Mouse (Mus musculus): ENCODE measurements around the gene Arhgef15. TPM values are rescaled to one million over a fixed set of nuclear protein-coding genes. Genes with fewer than 3 reads are reported as not detected.

Arhgef15 gene
- total RNA-seq, 2 experiments from 2014 or later, result 20.4 to 24.0 TPM

DNA sequence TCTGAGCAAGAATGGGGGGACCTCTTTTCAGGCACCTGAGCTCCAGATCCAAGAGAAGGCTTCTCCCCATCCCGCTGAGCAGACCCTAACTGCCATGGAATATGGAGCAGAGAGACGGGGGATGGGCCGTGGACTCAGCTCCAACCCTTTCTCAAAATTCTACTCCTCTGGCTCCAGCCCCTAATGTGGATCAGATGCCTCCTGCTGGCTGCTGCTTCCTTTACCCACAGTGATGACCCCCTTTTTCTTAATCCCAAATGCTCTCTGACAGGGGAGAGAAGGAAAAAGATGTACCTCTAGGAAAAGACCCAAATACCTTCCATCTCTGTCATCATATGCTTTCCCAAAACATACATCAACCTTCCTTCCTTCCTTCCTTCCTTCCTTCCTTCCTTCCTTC lies 30.3 kb downstream of the Arhgef15 start, which contains the start of gene Odf4:
Gene Odf4, minus strand, starts transcription at position 101 of the 400 bp plus-strand sequence.
- no peak for DNase-seq (ENCODE audit: low spot score in 2 of 2)

DNA sequence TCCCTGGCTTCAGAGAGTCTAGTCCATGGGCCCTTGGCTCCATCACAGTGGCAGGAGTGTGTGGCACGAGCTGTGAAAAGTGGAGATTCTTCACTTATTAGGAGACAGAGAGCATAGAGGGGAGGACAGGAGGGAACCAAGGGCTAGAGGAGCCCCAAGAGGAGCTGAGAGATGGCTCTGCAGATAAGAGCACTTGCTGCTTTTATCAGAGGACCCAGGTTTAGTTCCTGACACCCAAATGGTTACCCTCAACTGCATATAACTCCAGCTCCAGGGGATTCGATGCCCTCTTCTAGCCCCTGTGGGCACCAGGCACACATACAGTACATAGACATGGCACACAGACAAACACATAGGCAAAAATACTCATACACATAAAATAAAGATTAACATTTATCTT lies 32.5 kb downstream of the Arhgef15 start:
- no peak for DNase-seq (ENCODE audit: low spot score in 2 of 2)

GRCm38 (mm10) chr11:68923191-68923590 lies 34.1 kb downstream of the Arhgef15 start:
- no peak for DNase-seq (ENCODE audit: low spot score in 2 of 2)

DNA sequence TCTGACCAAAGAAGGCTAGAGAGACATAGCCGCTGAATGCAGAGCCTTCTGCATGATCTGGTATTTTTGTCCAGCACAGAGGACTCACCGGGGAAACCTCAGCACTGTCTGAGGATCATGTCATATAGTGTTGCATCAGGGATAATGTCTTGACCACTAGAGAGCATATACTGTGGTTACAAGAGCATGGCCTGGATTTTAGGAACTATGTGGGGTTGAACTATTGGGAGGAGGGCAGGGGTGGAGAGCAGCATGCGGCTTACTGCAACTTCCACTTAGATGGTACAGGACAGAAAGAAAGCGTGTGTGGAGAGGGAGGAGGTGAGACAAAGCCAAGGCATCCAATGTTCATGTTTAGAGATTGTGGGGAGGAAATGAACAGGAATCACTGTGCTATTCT lies 42.7 kb downstream of the Arhgef15 start:
- no peak for DNase-seq (ENCODE audit: low spot score in 2 of 2)

GRCm38 (mm10) chr11:68911531-68912177 lies 45.6 kb downstream of the Arhgef15 start:
- DNase-seq (ENCODE audit: low spot score in 2 of 2), result no peak

GRCm38 (mm10) chr11:68908846-68909503 lies 48.3 kb downstream of the Arhgef15 start:
- DNase-seq (ENCODE audit: low spot score in 2 of 2), result no peak

DNA sequence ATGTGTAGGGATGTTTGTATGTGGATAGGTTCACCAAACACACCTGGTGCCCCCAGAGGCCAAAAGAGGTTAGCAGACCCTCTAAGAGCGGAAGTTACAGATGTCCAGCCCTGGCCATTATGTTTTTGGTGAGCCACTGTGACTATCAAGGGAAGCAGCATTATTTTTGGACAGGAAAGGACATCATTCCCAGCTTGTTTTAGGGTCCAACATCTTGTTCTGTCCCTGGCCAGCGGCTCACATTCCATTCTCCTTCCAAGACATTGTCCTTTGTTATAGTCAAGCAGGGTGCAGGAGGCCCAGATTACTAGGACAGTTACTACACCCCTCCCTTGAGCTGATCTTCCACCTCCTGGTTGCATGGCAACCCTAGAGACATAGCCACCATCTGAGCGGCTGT lies 50.0 kb downstream of the Arhgef15 start:
- DNase-seq (ENCODE audit: low spot score in 2 of 2), result no peak

GRCm38 (mm10) chr11:68906461-68906790 lies 50.9 kb downstream of the Arhgef15 start:
- no peak for DNase-seq (ENCODE audit: low spot score in 2 of 2)

DNA sequence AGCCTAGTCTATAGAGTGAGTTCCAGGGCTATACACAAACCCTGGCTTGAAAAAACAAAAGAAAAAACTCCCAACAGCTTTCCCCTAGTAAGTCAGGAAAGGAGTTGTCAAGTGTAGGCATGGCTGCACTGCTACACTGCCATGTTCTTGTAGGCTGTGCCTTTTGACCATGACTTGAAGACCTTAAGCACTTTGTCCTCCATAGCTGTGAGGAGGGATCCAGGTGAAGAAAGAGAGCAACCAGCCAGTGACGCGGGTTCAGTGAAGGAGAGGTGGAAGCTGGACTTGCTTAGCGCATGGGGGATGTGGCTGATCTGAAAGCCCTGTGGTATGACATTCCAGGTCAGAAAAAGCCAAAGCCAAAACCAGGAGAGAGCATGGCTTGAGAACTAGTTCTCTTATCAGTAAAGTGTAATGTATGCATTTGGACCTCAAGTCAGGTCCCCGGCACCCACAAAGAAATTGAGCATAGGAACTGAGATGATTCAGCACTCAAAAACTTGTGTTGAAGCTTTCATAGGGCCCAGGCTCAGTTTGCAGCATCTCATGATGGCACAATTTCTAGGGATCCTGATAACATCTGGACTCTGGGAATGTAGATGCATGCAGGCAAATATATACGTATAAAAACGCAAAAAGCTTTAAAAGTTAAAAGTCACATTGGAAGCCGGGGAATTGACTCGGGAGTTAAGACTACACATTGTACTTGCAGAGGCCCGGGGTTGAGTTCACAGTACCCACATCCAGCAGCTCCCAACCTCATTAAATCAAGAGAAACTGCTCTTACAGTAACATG lies 51.4 kb downstream of the Arhgef15 start:
- no peak for DNase-seq (ENCODE audit: low spot score in 2 of 2)

DNA sequence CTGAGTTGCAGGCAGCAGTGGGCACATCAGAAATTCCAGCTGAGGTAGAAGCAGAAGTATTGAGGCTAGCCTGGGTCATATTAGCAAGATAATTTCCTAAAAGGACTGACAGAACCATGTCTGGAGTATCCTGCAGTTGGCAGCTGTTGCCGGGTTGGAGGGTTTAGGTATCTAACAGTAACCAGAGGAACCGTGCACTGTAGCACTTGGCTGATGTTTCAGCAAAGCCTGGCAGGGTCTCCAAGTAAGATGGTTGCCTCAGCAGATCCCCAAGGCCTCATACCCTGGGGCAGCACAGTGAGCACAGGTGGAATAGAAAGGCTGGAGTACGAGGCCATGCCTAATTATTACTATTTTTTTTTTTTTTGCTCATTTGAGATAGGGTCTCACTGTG lies 52.1 kb downstream of the Arhgef15 start:
- no peak for DNase-seq (ENCODE audit: low spot score in 2 of 2)

DNA sequence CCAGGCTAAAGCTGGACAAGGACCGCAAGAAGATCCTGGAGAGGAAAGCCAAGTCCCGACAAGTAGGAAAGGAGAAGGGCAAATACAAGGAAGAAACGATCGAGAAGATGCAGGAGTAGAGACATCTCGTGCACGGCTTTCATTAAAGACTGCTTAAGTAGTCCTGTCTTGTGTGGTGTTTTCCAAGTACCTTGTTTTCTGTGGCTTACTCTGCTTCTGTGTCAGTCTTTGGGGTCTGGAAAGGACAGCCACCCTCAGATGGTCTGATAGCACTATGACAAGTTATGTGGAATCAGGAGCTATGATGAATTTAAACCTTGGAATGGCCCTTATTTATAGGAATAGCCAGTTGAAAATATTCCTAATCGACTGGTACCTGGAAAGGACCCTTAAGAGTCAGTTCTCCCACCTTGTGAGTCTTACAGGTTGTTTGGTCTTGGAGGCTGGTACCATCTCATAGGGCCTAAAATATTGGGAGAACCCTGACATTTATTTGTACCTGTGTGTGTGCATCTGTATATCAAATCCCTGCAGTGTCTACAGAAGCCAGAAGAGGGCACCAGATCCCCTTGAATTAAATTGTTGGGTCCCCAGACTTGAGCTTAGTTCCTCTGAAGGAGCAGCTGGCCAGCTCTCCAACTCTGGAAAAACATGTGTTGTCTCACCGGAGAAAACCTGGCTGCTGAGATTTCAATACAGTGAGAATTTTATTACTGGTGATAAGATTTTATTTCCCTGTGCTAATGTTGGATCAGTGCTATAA lies 52.7 kb downstream of the Arhgef15 start:
- DNase-seq (ENCODE audit: low spot score in 2 of 2), result peak; percentile 76 to 79

DNA sequence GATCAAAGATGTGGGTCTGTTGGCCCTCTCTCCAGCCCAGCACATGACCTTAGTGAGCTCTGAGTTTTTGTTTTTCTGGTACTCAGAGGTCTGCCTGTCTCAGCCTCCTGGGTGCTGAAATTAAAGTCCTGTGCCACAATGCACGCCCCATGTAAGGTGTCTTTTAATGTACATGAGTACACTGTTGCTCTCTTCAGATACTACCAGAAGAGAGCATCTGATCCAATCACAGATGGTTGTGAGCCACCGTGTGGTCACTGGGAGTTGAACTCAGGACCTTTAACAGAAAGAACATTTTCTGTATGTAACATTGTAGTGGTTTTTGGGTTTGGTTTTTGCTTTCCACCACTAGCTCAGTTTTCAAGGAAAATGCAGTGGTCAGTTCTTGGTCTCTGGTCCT lies 53.5 kb downstream of the Arhgef15 start:
- DNase-seq (ENCODE audit: low spot score in 2 of 2), result no peak

DNA sequence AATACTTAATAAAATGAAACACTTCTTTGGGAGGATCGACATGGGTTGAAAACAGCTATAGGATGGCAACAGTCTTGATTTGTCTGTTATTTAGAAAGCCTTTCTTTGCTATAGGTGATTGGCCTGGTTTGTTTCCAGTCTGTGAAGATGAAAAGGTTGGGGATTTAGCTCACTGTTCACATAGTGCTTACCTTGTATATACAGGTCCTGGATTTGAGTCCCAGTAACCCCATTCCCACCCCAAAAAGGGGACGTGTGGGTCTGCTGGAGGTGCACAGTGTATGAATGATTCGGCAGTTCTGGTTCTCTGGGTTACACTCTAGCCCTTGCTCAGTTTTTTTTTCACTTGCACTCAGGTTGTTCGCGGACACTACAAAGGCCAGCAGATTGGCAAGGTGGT lies 54.5 kb downstream of the Arhgef15 start:
- no peak for DNase-seq (ENCODE audit: low spot score in 2 of 2)

- DNase-seq (ENCODE audit: low spot score in 2 of 2), result no peak
Observed at GRCm38 (mm10) chr11:68902367-68902766, 54.9 kb downstream of the Arhgef15 start.

DNA sequence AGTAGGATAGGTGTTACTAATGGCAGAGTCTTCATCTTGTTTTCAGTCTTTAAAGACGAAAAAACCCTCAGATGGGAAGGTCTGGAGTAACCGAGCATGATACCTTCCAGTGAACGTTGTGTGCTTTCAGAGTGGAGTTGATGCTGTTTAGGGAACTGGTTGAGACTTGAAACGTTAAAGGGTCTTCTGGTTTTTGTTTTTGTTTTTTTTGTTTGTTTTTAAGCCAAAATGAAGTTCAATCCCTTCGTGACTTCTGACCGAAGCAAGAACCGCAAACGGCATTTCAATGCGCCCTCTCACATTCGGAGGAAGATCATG lies 55.3 kb downstream of the Arhgef15 start:
- no peak for DNase-seq (ENCODE audit: low spot score in 2 of 2)

DNA sequence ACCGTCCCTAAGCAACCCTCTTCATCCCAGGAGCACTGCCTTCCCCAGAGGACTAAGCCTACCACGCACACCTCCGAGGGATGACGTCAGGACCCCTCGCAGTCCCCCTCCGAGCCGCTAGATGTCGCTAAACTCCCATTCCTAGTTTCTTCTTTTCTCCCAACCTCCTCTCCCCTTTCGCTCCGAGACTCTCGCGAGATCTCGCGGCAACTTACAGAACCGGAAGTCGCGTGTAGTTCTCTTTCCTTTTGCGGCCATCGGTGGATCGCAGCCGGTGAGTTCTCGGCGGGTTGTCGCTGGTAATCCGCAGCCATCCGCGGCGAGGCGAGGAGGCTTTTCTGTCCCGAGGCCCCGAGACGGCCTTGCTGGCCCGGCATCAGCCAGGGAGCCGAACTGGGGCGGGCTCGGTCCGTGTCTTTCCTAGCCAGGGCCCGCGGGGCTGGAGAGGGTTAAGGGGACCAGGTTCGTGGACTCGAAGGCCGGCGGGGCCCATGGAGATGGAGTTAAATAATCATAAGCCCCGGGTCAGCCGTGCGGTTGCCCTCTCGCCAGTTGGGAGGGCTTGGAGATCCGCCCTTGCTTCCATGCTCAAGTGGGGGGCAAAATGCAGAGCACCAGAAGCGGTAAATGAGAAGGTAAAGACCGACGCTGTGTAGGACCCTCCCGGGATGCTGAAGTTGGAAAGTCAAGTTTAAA lies 55.8 kb downstream of the Arhgef15 start, which contains the start of gene Rpl26:
Gene Rpl26, plus strand, starts transcription at position 233 of the 696 bp plus-strand sequence.
- peak; percentile 99 for DNase-seq (ENCODE audit: low spot score in 2 of 2)

GRCm38 (mm10) chr11:68900519-68901350 lies 56.5 kb downstream of the Arhgef15 start:
- DNase-seq (ENCODE audit: low spot score in 2 of 2), result peak in 1 of 2 experiments; percentile 3

- no peak for DNase-seq (ENCODE audit: low spot score in 2 of 2)
Observed at GRCm38 (mm10) chr11:68899815-68900214, 57.5 kb downstream of the Arhgef15 start.

DNA sequence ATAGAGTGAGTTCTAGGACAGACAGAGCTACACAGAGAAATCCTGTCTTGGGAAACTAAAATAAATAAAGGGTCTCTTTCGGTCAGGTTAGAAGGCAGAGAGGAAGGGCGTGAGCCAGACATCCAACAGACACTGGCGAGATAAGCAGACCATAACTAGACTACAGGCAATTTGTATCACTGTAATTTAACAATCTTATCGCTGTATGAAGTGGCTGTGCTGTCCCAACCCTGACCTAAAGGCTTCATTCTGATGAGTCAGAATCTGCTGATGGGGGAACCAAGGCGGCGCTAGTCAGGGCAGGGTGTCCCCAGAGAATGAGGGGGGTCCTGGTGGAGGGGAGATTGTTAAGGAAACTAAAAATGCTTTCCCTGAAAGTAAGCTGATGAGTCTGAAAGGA lies 58.5 kb downstream of the Arhgef15 start:
- DNase-seq (ENCODE audit: low spot score in 2 of 2), result no peak

DNA sequence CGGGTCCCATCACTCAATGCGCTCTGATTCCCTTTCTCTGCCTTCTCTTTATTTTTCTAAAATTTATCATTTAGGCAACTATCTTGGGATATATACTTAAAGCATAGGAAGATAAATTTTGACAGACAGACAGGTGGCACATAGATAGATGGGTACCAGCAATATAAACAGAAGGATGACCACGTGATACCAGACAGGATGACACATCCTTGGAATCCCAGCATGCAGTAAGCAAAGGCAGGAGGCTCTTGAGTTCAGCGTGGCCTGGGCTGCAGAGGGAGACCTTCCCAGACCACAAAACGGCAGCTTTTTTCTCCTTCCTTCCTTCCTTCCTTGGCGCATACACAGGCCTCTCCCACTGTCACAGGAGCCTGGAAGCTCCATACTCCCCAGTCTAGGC lies 59.4 kb downstream of the Arhgef15 start:
- DNase-seq (ENCODE audit: low spot score in 2 of 2), result no peak

Data from left cerebral cortex, adult 18-20 months (tissue).